Mouse (Mus musculus) G1E (cell line): ENCODE data around the gene Slc27a3. TPM values are rescaled to one million over a fixed set of nuclear protein-coding genes. Genes with fewer than 3 reads are reported as not detected.

Source experiments
- ATAC-seq: 2 replicates; pipeline ENCODE4 v1.8.0; 2016; ENCODE audit warnings: mild to moderate bottlenecking; ENCODE audit not compliant: insufficient number of reproducible peaks, poor library complexity, low FRiP score, severe bottlenecking; ENCODE audit errors: extremely low read depth
- DNase-seq: peaks from one replicate; pipeline ENCODE4 v3.0.0; 2012; ENCODE audit warnings: low spot score
- H3K27me3 ChIP-seq: 2 replicates; pipeline ENCODE4 v1.6.1; 2012; ENCODE audit warnings: mild to moderate bottlenecking, low read length, inconsistent platforms; ENCODE audit not compliant: insufficient read depth
- H3K36me3 ChIP-seq: replicated peaks from 2 replicates; pipeline ENCODE3; 2012; ENCODE audit warnings: mild to moderate bottlenecking, inconsistent platforms
- H3K4me1 ChIP-seq: 2 replicates; pipeline ENCODE4 v1.6.1; 2012; ENCODE audit warnings: low read depth, low read length, inconsistent platforms, mixed read lengths; ENCODE audit not compliant: insufficient read depth
- H3K4me3 ChIP-seq: 2 replicates; pipeline ENCODE4 v1.5.1; 2012; ENCODE audit warnings: low read depth, mild to moderate bottlenecking, inconsistent platforms, low read length, moderate library complexity, mixed read lengths
- H3K9me3 ChIP-seq: replicated peaks from 2 replicates; pipeline ENCODE4 v1.6.1; 2012; ENCODE audit warnings: inconsistent platforms
- CTCF ChIP-seq: IDR thresholded peaks from 2 replicates; pipeline ENCODE4 v1.5.1; 2012; ENCODE audit warnings: low read depth, low read length, inconsistent platforms, mixed read lengths
- GATA1 ChIP-seq: IDR thresholded peaks from 2 replicates; pipeline ENCODE4 v1.6.1; 2012; ENCODE audit warnings: borderline replicate concordance, low read length, inconsistent platforms, mixed read lengths
- GATA2 ChIP-seq: IDR thresholded peaks from 2 replicates; pipeline ENCODE4 v1.6.1; 2012; ENCODE audit warnings: low read depth, low read length, inconsistent platforms, borderline replicate concordance
- POLR2AphosphoS5 ChIP-seq: IDR thresholded peaks from 2 replicates; pipeline ENCODE4 v1.6.1; 2012; ENCODE audit warnings: low read depth, low read length, inconsistent platforms; ENCODE audit not compliant: insufficient replicate concordance
- TAL1 ChIP-seq: conservative IDR thresholded peaks from 2 replicates; pipeline ENCODE4 v1.6.1; 2012; ENCODE audit warnings: low read depth, low read length, inconsistent platforms, mixed read lengths
- polyA plus RNA-seq: library from polyadenylated mRNA; stranded (reverse); fragments of >175 nt; gene quantifications from 2 replicates; pipeline ENCODE4 v1.2.3, GENCODE M21; 2012
- total RNA-seq, 2 experiments: library from RNA; stranded (forward) in 1 of 2; stranded (reverse) in 1 of 2; fragments of 200-1000 nt in 1 of 2; fragments of >200 nt in 1 of 2; fragmentation: Nextera tagmentation in 1 of 2; gene quantifications; 2 replicates each; pipeline ENCODE4 v1.2.3; 2014 to 2017

The Slc27a3 gene
- total and polyA plus RNA-seq, 3 experiments: 1.3 to 2.9 (median 2.7) TPM

- DNase-seq (no peak), ATAC-seq (no peak)
- no peaks in the 10 kb centered on the region for H3K9me3 ChIP-seq
- no peaks in the 10 kb centered on the region for H3K27me3 ChIP-seq
- peaks cover 25% of the 10 kb centered on the region for H3K36me3 ChIP-seq
- H3K4me3 ChIP-seq: no peak overlapping the region
- H3K4me1 ChIP-seq: peaks cover 16% of the 10 kb centered on the region; the same call in 1 of the 2 replicates
- TF ChIP-seq GATA2 (no peak), TAL1 (no peak), CTCF (no peak), POLR2AphosphoS5 (no peak), GATA1 (no peak)
Measured at GRCm38 (mm10) chr3:90335517-90335916, 54.2 kb downstream of the Slc27a3 start.

Other genes with a start within 250 kb of the Slc27a3 start
Only the 20 nearest of the 23 such genes appear.
- gene Rps27, start 176.3 kb downstream of the Slc27a3 start, total RNA-seq (2014; fragmentation: Nextera tagmentation): 2,953 and 3,131 TPM in 2 replicates
- 4,851 and 5,028 TPM in 2 replicates for gene Rps27, start 176.3 kb downstream of the Slc27a3 start, total RNA-seq (2017)
- gene Rps27, start 176.3 kb downstream of the Slc27a3 start, polyA plus RNA-seq: 231 and 309 TPM in 2 replicates
- gene Rab13, start 176.2 kb downstream of the Slc27a3 start, total RNA-seq (2014; fragmentation: Nextera tagmentation): 1.3 TPM in 1 of 2 replicates, not detected in the other
- 5.1 and 6.1 TPM in 2 replicates for gene Rab13, start 176.2 kb downstream of the Slc27a3 start, total RNA-seq (2017)
- gene Rab13, start 176.2 kb downstream of the Slc27a3 start, polyA plus RNA-seq: 2.4 and 2.7 TPM in 2 replicates
- 23.9 and 38.8 TPM in 2 replicates for gene Jtb, start 158.3 kb downstream of the Slc27a3 start, total RNA-seq (2014; fragmentation: Nextera tagmentation)
- gene Jtb, start 158.3 kb downstream of the Slc27a3 start, total RNA-seq (2017): 40.9 and 44.5 TPM in 2 replicates
- gene Jtb, start 158.3 kb downstream of the Slc27a3 start, polyA plus RNA-seq: 73.6 and 98.7 TPM in 2 replicates
- not detected in 2 replicates for gene Creb3l4, start 146.4 kb downstream of the Slc27a3 start, total RNA-seq (2014; fragmentation: Nextera tagmentation)
- 0.16 TPM in 1 of 2 replicates, not detected in the other for gene Creb3l4, start 146.4 kb downstream of the Slc27a3 start, total RNA-seq (2017)
- not detected in 2 replicates for gene Creb3l4, start 146.4 kb downstream of the Slc27a3 start, polyA plus RNA-seq
- 31.8 and 35.8 TPM in 2 replicates for gene Slc39a1, start 141.8 kb downstream of the Slc27a3 start, total RNA-seq (2014; fragmentation: Nextera tagmentation)
- gene Slc39a1, start 141.8 kb downstream of the Slc27a3 start, total RNA-seq (2017): 38.0 and 42.7 TPM in 2 replicates
- gene Slc39a1, start 141.8 kb downstream of the Slc27a3 start, polyA plus RNA-seq: 14.0 and 15.6 TPM in 2 replicates
- gene Crtc2, start 135.8 kb downstream of the Slc27a3 start, total RNA-seq (2014; fragmentation: Nextera tagmentation): 51.8 and 67.0 TPM in 2 replicates
- 6.4 and 9.6 TPM in 2 replicates for gene Crtc2, start 135.8 kb downstream of the Slc27a3 start, total RNA-seq (2017)
- 58.5 and 68.9 TPM in 2 replicates for gene Crtc2, start 135.8 kb downstream of the Slc27a3 start, polyA plus RNA-seq
- 42.3 and 68.2 TPM in 2 replicates for gene Dennd4b, start 124.8 kb downstream of the Slc27a3 start, total RNA-seq (2014; fragmentation: Nextera tagmentation)
- gene Dennd4b, start 124.8 kb downstream of the Slc27a3 start, total RNA-seq (2017): 9.8 and 15.2 TPM in 2 replicates
- 73.7 and 105 TPM in 2 replicates for gene Dennd4b, start 124.8 kb downstream of the Slc27a3 start, polyA plus RNA-seq
- gene Gatad2b, start 96.8 kb downstream of the Slc27a3 start, total RNA-seq (2014; fragmentation: Nextera tagmentation): 176 and 211 TPM in 2 replicates
- gene Gatad2b, start 96.8 kb downstream of the Slc27a3 start, total RNA-seq (2017): 15.2 and 19.1 TPM in 2 replicates
- 5.1 and 6.8 TPM in 2 replicates for gene Gatad2b, start 96.8 kb downstream of the Slc27a3 start, polyA plus RNA-seq
- gene Ints3, start 43.7 kb upstream of the Slc27a3 start, total RNA-seq (2014; fragmentation: Nextera tagmentation): 36.7 and 47.0 TPM in 2 replicates
- gene Ints3, start 43.7 kb upstream of the Slc27a3 start, total RNA-seq (2017): 32.5 and 36.2 TPM in 2 replicates
- 28.2 and 30.8 TPM in 2 replicates for gene Ints3, start 43.7 kb upstream of the Slc27a3 start, polyA plus RNA-seq
- gene Npr1, start 75.9 kb upstream of the Slc27a3 start, total RNA-seq (2014; fragmentation: Nextera tagmentation): not detected in 2 replicates
- not detected in 2 replicates for gene Npr1, start 75.9 kb upstream of the Slc27a3 start, total RNA-seq (2017)
- not detected in 2 replicates for gene Npr1, start 75.9 kb upstream of the Slc27a3 start, polyA plus RNA-seq
- gene Ilf2, start 86.2 kb upstream of the Slc27a3 start, total RNA-seq (2014; fragmentation: Nextera tagmentation): 92.4 and 100 TPM in 2 replicates
- 168 and 181 TPM in 2 replicates for gene Ilf2, start 86.2 kb upstream of the Slc27a3 start, total RNA-seq (2017)
- gene Ilf2, start 86.2 kb upstream of the Slc27a3 start, polyA plus RNA-seq: 15.4 and 21.3 TPM in 2 replicates
- gene Snapin, start 101.1 kb upstream of the Slc27a3 start, total RNA-seq (2014; fragmentation: Nextera tagmentation): 58.0 and 61.9 TPM in 2 replicates
- 42.5 and 46.2 TPM in 2 replicates for gene Snapin, start 101.1 kb upstream of the Slc27a3 start, total RNA-seq (2017)
- gene Snapin, start 101.1 kb upstream of the Slc27a3 start, polyA plus RNA-seq: 3.4 and 3.5 TPM in 2 replicates
- 78.6 and 89.8 TPM in 2 replicates for gene Chtop, start 119.6 kb upstream of the Slc27a3 start, total RNA-seq (2014; fragmentation: Nextera tagmentation)
- gene Chtop, start 119.6 kb upstream of the Slc27a3 start, total RNA-seq (2017): 133 and 135 TPM in 2 replicates
- gene Chtop, start 119.6 kb upstream of the Slc27a3 start, polyA plus RNA-seq: 97.0 and 110 TPM in 2 replicates
- gene S100a1, start 124.5 kb upstream of the Slc27a3 start, total RNA-seq (2014; fragmentation: Nextera tagmentation): 26.6 and 38.4 TPM in 2 replicates
- gene S100a1, start 124.5 kb upstream of the Slc27a3 start, total RNA-seq (2017): 40.8 and 42.9 TPM in 2 replicates
- gene S100a1, start 124.5 kb upstream of the Slc27a3 start, polyA plus RNA-seq: 2.6 and 5.1 TPM in 2 replicates
- gene S100a13, start 124.5 kb upstream of the Slc27a3 start, total RNA-seq (2014; fragmentation: Nextera tagmentation): 22.9 and 25.3 TPM in 2 replicates
- 67.3 and 70.2 TPM in 2 replicates for gene S100a13, start 124.5 kb upstream of the Slc27a3 start, total RNA-seq (2017)
- gene S100a13, start 124.5 kb upstream of the Slc27a3 start, polyA plus RNA-seq: 1.8 and 2.4 TPM in 2 replicates
- not detected in 2 replicates for gene S100a14, start 136.9 kb upstream of the Slc27a3 start, total RNA-seq (2014; fragmentation: Nextera tagmentation)
- gene S100a14, start 136.9 kb upstream of the Slc27a3 start, total RNA-seq (2017): 0.12 TPM in 1 of 2 replicates, not detected in the other
- not detected in 2 replicates for gene S100a14, start 136.9 kb upstream of the Slc27a3 start, polyA plus RNA-seq
- gene S100a16, start 147.3 kb upstream of the Slc27a3 start, total RNA-seq (2014; fragmentation: Nextera tagmentation): not detected in 2 replicates
- not detected in 2 replicates for gene S100a16, start 147.3 kb upstream of the Slc27a3 start, total RNA-seq (2017)
- gene S100a16, start 147.3 kb upstream of the Slc27a3 start, polyA plus RNA-seq: not detected in 2 replicates
- not detected in 2 replicates for gene S100a3, start 170.6 kb upstream of the Slc27a3 start, total RNA-seq (2014; fragmentation: Nextera tagmentation)
- 0.12 and 0.22 TPM in 2 replicates for gene S100a3, start 170.6 kb upstream of the Slc27a3 start, total RNA-seq (2017)
- not detected in 2 replicates for gene S100a3, start 170.6 kb upstream of the Slc27a3 start, polyA plus RNA-seq
- gene S100a2, start 200.3 kb upstream of the Slc27a3 start, total RNA-seq (2014; fragmentation: Nextera tagmentation): not detected in 2 replicates
- gene S100a2, start 200.3 kb upstream of the Slc27a3 start, total RNA-seq (2017): not detected in 2 replicates
- not detected in 2 replicates for gene S100a2, start 200.3 kb upstream of the Slc27a3 start, polyA plus RNA-seq
- not detected in 2 replicates for gene Gm42674, start 212.0 kb upstream of the Slc27a3 start, total RNA-seq (2014; fragmentation: Nextera tagmentation)
- not detected in 2 replicates for gene Gm42674, start 212.0 kb upstream of the Slc27a3 start, total RNA-seq (2017)
- not detected in 2 replicates for gene Gm42674, start 212.0 kb upstream of the Slc27a3 start, polyA plus RNA-seq